Mouse (Mus musculus) hindbrain, embryonic 15.5 days (tissue): Measurements from ENCODE around the gene Rack1. TPM values are rescaled to one million over a fixed set of nuclear protein-coding genes. Genes with fewer than 3 reads are reported as not detected.
"Not testable (repeated sequence)": the region's sequence is repeated elsewhere in the genome, so short reads cannot be mapped to it uniquely, and the experiment has no call there.

Experiments
- ATAC-seq: fragments of 200-750 bp; cut with Nextera tagmentation; 2 replicates; pipeline ENCODE4 v1.8.0; 2017; ENCODE audit warnings: low read depth, moderate number of reproducible peaks, moderate TSS enrichment; ENCODE audit not compliant: low FRiP score
- H3K27ac ChIP-seq: fragments of 300-500 bp; sonication (generic); replicated peaks from 2 replicates; pipeline ENCODE4 v1.5.1; 2015; ENCODE audit warnings: mild to moderate bottlenecking, inconsistent platforms
- H3K27me3 ChIP-seq: fragments of 300-500 bp; sonication (generic); 2 replicates; pipeline ENCODE4 v1.6.1; 2015; ENCODE audit warnings: control low read depth, inconsistent platforms
- H3K36me3 ChIP-seq: fragments of 300-500 bp; sonication (generic); 2 replicates; pipeline ENCODE4 v1.6.1; 2015; ENCODE audit warnings: control low read depth, inconsistent platforms
- H3K4me1 ChIP-seq: fragments of 300-500 bp; sonication (generic); replicated peaks from 2 replicates; pipeline ENCODE4 v1.6.1; 2015; ENCODE audit warnings: control low read depth, inconsistent platforms
- H3K4me2 ChIP-seq: fragments of 300-500 bp; sonication (generic); 2 replicates; pipeline ENCODE4 v1.6.1; 2015; ENCODE audit warnings: moderate library complexity, mild to moderate bottlenecking, inconsistent platforms
- H3K4me3 ChIP-seq: fragments of 300-500 bp; sonication (generic); 2 replicates; pipeline ENCODE4 v1.5.1; 2015; ENCODE audit warnings: mild to moderate bottlenecking, inconsistent platforms
- H3K9ac ChIP-seq: fragments of 300-500 bp; sonication (generic); 2 replicates; pipeline ENCODE4 v1.6.1; 2015; ENCODE audit warnings: inconsistent platforms
- H3K9me3 ChIP-seq: fragments of 300-500 bp; sonication (generic); 2 replicates; pipeline ENCODE4 v1.6.1; 2016; ENCODE audit warnings: control low read depth, inconsistent platforms
- WGBS: fragments of 180-500 bp; shearing (Covaris S2); methylation state at CpG from one replicate; pipeline ENCODE4 v1.1.7; 2015; 5-methylcytosine and 5-hydroxymethylcytosine counted together
- polyA plus RNA-seq: library from polyadenylated mRNA; unstranded; fragments of >200 nt; fragmentation: Nextera tagmentation; extraction: Ambion mirVana; gene quantifications from 2 replicates; pipeline ENCODE4 v1.2.1, GENCODE M21; 2015

The Rack1 gene
- 361 and 362 TPM in 2 replicates for polyA plus RNA-seq

DNA sequence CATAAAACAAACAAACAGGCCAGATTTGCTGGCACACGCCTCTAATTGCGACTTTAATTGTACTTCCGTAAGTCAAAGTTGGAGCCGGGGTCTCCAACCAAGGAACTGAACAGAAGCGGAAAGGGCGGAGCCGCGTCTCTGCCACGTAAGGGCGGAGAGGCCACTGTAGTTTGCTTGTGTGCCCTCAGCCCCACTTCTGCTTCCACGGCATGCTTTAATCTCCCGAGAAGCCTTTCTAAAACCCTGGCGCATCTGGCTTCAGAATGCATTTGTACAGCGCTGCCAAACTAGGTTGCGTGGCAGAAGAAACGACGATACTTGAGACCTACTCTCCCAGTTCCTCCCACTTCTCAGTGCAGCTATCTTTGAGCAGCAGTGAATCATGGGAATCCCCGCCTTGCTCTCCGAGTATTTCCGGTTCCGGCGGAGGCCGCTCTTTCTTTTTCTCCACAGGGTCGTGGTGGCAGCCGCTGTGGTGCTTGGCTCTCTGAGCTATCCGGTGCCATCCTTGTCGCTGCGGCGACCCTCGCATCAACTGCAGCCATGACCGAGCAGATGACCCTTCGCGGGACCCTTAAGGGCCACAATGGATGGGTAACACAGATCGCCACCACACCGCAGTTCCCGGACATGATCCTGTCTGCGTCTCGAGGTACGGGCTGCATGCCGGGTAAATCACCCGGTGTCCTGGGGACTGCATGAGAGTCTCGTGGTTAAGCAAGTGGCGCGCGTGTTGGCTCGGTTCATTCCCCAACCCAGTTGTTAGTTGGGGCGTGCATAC is at the start of gene Rack1:
Gene Rack1 (plus strand): TSS at position 412 of the 781 bp plus-strand sequence.
- H3K9me3 ChIP-seq, result no peaks in the 10 kb centered on the region
- peaks cover 34% of the 10 kb centered on the region for H3K36me3 ChIP-seq
- peak within 1 kb of the TSS; percentile 59 for H3K4me3 ChIP-seq
- ATAC-seq, result peak; percentile 95
- H3K27me3 ChIP-seq, result no peaks in the 10 kb centered on the region
- H3K4me1 ChIP-seq, result peaks cover 39% of the 10 kb centered on the region
- H3K4me2 ChIP-seq, result peak within 1 kb of the TSS; percentile 86
- H3K9ac ChIP-seq, result peak within 1 kb of the TSS; percentile 74
- H3K27ac ChIP-seq, result peak within 1 kb of the TSS; percentile 98
- WGBS, result under 1% methylated on average over 47 of the region's 47 CpGs

DNA sequence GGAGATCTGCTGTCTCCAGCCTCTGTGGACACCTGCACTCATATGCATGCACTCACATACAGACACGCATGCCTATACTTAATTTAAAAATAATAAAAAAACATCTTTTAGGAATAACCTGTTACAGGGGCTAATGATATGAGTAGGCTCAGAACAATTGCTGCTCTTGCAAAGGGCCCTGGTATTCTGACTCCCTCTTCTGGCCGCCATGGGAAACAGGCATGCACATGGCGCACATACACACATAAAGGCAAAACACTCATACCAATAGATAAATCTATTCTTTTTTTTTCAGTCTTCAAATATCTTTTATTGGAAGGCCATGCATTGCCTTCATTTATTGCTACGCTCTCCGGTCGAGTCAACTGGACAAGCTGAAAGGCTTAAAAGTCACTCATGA is 49.7 kb upstream of the Rack1 start:
- ATAC-seq, result no peak
- no peaks in the 10 kb centered on the region for H3K36me3 ChIP-seq
- H3K27ac ChIP-seq, result no peak overlapping the region
- H3K9ac ChIP-seq, result no peak overlapping the region
- no peak overlapping the region for H3K4me3 ChIP-seq
- no peak overlapping the region for H3K4me2 ChIP-seq
- WGBS, result 98% methylated on average over 6 of the region's 6 CpGs
- no peaks in the 10 kb centered on the region for H3K4me1 ChIP-seq
- H3K27me3 ChIP-seq, result no peaks in the 10 kb centered on the region
- H3K9me3 ChIP-seq, result no peaks in the 10 kb centered on the region

DNA sequence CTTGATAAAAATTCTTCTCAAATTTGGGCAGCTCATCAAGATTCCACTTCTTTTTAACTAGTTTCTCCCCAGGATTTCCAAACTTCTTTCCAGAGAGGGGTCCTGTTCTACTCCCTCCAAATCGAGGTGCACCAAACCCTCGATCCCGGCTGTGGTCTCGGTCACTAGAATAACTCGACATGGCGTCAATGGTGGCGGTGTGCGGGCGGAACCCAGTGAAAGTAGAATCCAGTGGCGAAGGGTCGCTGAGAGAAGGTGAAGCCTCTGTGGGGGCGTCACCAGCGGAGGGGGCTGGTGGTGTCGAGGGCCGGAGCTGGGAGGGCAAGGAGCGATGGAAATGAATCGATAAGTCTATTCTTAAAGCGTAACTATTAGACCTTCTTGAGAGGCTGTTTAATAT is 46.6 kb upstream of the Rack1 start:
- H3K27ac ChIP-seq, ATAC-seq, H3K4me3 ChIP-seq, H3K9me3 ChIP-seq, H3K9ac ChIP-seq, H3K4me2 ChIP-seq, H3K27me3 ChIP-seq, H3K4me1 ChIP-seq, H3K36me3 ChIP-seq: not testable (repeated sequence)
- WGBS, result 94% methylated on average over 18 of the region's 18 CpGs

DNA sequence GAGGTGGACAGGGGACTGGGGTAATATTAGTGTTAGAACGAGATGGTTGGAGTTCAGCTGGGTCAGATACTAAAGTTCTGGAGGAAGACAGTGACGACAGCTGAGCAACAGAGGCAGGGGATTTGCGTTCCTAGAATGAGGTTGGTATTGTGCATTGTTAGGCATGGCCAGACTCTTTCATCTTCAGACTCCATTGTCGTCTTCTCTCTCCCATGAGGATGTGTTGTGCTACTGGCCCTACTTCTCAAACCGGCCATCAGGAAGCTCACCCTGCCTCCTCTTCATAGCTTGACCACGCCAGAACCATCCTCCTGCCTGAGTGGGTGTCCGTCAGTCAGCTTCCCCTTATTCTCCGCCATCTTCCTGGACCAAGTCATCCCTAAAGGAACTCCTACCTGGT is 41.1 kb upstream of the Rack1 start:
- no peaks in the 10 kb centered on the region for H3K27me3 ChIP-seq
- no peak overlapping the region for H3K4me3 ChIP-seq
- H3K9ac ChIP-seq, result no peak overlapping the region
- H3K36me3 ChIP-seq, result no peaks in the 10 kb centered on the region
- no peaks in the 10 kb centered on the region for H3K4me1 ChIP-seq
- no peak overlapping the region for H3K4me2 ChIP-seq
- no peaks in the 10 kb centered on the region for H3K9me3 ChIP-seq
- no peak for ATAC-seq
- no peak overlapping the region for H3K27ac ChIP-seq
- 89% methylated on average over 8 of the region's 8 CpGs for WGBS

DNA sequence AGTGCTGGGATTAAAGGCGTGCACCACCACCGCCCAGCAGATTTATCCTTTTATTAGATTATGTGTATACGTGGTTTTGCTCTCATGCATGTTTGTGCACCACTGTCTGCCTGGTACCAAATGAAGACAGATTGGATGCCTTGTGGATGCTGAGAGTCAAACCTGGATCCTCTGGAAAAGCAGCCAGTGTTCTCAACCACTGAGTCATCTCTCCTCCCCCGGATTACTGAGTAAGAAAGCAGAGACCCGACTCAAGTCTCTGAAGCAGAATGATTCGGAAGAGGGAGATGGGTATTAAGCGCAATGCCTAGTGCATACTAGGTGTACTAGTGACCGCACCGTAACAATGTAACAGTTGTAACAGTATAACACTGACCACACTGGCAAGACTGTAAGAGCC is 36.0 kb upstream of the Rack1 start:
- Histone ChIP-seq H3K4me1 (no peaks in the 10 kb centered on the region), H3K4me2 (no peak overlapping the region), H3K9me3 (no peaks in the 10 kb centered on the region), H3K9ac (no peak overlapping the region), H3K27me3 (no peaks in the 10 kb centered on the region), H3K36me3 (no peaks in the 10 kb centered on the region), H3K27ac (no peak overlapping the region), H3K4me3 (no peak overlapping the region)
- no peak for ATAC-seq
- WGBS, result 92% methylated on average over 9 of the region's 9 CpGs

DNA sequence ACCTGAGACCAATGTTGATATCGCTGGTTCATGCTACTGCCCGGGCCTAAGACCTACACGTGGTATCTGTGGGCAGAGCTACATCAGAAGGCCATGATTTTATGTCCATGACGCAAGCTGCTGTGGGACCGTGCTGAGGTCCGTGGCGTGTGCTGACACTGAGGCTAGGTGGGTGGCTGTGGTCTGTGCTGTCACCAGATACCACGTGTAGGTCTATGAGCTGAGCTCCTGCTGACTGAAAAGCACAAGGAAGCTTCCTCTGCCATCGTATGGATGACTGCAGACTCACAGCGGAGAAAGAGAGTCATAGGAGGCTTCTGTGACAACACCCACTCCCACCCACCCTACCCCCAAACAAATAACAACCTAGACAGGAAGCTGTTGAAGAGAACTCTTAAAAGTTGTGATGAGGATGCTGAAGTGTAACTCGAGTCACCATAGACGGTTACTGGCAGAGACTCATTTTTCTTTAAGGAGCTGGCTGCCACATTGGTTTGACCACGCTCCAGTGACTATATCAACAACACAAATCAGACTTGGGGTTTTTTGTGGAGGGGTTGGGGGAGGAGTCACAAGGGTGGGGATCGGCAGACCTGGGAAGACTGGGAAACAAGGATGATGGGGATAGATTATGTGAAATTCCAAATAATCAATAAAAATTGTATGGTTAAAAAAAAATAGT is 32.8 kb upstream of the Rack1 start:
- no peaks in the 10 kb centered on the region for H3K4me1 ChIP-seq
- H3K27me3 ChIP-seq, result no peaks in the 10 kb centered on the region
- H3K9me3 ChIP-seq, result no peaks in the 10 kb centered on the region
- no peak for ATAC-seq
- no peak overlapping the region for H3K9ac ChIP-seq
- H3K4me3 ChIP-seq, result no peak overlapping the region
- WGBS, result 87% methylated on average over 14 of the region's 14 CpGs
- no peaks in the 10 kb centered on the region for H3K36me3 ChIP-seq
- H3K27ac ChIP-seq, result no peak overlapping the region
- H3K4me2 ChIP-seq, result no peak overlapping the region

DNA sequence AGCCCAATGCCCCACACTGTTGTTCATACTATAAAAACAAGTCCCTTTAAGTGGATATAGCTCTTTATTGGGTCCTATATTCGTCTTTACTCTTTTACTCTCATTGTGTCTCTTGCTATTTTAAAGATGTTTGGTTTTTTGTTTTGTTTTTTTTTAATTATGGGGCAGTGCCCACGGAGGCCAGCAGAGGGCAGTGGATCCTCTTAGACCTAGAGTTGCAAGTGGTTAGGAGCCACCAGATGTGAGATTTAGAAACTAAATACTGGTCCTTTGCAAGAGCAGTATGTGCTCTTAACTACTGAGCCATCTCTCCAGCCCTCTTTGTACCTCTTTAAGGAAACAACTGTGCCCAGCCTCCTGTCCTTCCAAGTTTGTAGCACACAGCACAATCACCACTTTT is 28.4 kb upstream of the Rack1 start:
- H3K27me3 ChIP-seq, result no peaks in the 10 kb centered on the region
- ATAC-seq, result no peak

DNA sequence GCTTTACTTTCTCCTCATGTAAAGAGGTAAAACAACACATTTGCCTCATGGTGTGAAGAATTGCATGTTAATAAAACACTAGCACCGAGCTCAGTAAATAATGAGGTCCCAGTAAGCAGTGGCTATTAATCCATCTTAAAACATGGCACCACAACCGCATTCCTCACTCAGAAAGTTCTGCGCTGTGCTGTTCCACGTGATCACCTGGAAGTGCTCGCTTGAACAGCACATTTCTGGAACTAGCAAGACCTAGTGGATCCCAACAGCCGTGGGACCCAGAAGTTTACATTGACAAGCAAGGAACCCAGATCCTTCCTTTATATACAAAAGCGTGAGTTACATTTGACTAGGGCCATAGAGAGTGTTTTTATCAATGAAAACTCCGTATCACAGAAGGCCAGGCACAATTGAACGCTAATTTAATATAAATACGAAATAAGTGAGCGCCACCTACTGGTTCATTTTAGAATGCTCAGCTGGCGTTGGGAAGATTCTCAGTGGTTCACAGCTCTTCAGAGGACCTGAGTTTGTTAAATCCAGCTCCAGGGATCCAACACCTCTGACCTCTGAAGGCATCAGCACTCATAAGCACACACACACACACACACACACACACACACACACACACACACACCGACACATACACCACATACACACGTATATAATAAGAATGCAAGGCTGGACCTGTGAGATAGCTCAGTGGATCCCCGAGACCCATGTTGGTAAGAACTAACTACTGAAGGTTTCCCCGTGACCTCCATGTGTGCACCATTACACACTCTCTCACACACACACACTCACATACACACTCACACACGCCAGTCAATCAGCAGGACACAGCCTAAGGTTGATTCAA is 25.5 kb upstream of the Rack1 start:
- Histone ChIP-seq H3K4me3 (no peak overlapping the region), H3K4me1 (peaks cover 11% of the 10 kb centered on the region), H3K9ac (no peak overlapping the region), H3K27me3 (no peaks in the 10 kb centered on the region), H3K27ac (no peak overlapping the region), H3K36me3 (no peaks in the 10 kb centered on the region), H3K9me3 (no peaks in the 10 kb centered on the region), H3K4me2 (peak overlapping the region; percentile 44)
- WGBS, result 33% methylated on average over 17 of the region's 17 CpGs
- peak; percentile 42; the same call in 1 of the 2 replicates for ATAC-seq

More for the DNA sequence above, 28.4 kb upstream of the Rack1 start:
- H3K9me3 ChIP-seq, result no peaks in the 10 kb centered on the region
- no peak overlapping the region for H3K4me2 ChIP-seq
- no peak overlapping the region for H3K4me3 ChIP-seq
- no peaks in the 10 kb centered on the region for H3K36me3 ChIP-seq
- no peak overlapping the region for H3K27ac ChIP-seq
- peaks cover 11% of the 10 kb centered on the region for H3K4me1 ChIP-seq
- 13% methylated on average over 2 of the region's 2 CpGs for WGBS
- H3K9ac ChIP-seq, result no peak overlapping the region

DNA sequence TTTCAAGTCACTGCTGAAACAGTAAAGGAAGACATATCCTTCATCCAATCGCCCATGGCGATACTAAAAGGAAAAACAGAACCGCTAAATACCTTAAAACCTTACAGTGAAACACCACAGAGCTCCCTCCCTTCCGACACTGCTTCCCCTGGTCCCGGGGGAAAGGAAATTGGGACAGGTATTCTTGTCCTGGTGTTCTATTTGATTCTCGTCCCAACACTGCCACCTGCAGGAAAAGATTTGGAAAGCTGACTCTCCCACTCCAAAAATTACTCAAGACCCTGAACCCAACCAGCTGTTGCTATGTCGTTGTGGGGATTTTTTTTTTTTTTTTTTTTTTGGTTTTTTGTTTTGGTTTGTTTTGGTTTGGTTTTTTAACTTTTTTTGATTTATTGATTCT is 24.6 kb upstream of the Rack1 start:
- H3K27me3 ChIP-seq, result no peaks in the 10 kb centered on the region
- H3K4me1 ChIP-seq, result peaks cover 11% of the 10 kb centered on the region
- H3K27ac ChIP-seq, result no peak overlapping the region
- peak overlapping the region; percentile 17; the same call in 1 of the 2 replicates for H3K4me3 ChIP-seq
- 2% methylated on average over 7 of the region's 7 CpGs for WGBS
- H3K9me3 ChIP-seq, result no peaks in the 10 kb centered on the region
- peak overlapping the region; percentile 42 for H3K4me2 ChIP-seq
- H3K9ac ChIP-seq, result no peak overlapping the region
- ATAC-seq, result no peak
- H3K36me3 ChIP-seq, result no peaks in the 10 kb centered on the region

DNA sequence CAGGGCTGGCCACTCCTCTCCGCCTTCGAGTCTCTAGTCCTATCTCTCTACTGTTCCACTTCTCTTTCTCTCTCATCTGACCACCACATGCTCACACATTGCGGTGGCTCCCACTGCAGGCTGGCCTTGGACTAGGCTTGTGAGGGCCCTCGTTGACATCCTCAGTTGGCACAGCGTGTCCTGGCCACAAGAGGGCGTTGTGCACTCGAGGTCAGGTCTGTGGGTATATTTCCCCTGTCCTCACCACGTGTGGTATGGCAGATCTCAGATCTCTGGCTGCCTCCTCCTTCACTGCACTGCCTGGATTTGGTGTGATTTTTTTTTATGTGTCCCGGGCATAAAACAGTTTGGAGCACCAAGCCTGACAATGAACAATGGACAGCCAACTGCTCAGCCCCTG is 23.5 kb upstream of the Rack1 start:
- Histone ChIP-seq H3K4me3 (no peak overlapping the region), H3K4me2 (no peak overlapping the region), H3K9ac (no peak overlapping the region), H3K9me3 (no peaks in the 10 kb centered on the region), H3K4me1 (peaks cover 11% of the 10 kb centered on the region), H3K27me3 (no peaks in the 10 kb centered on the region), H3K27ac (no peak overlapping the region), H3K36me3 (no peaks in the 10 kb centered on the region)
- 45% methylated on average over 9 of the region's 9 CpGs for WGBS
- ATAC-seq, result 0 out of 2 replicates have a peak, but pooled peaks have one; percentile 19

DNA sequence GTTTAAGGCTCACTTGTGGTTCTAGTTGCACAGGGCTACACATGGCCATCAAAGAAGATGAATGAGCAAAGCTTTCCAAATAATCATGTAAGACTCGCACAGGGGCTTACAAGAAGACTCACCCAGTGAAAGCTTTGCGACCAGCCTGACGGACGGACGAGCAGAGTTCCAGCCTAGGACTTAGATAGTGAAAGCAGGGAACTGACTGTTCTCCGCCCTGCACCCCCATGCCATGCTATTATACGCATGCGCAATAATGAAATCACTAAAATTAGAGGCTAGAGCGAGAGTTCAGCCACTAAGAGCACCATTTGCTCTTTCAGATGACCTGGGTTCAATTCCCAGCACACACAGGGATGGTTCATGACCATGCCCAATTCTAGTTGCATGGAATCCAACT is 22.8 kb upstream of the Rack1 start:
- Histone ChIP-seq H3K9me3 (no peaks in the 10 kb centered on the region), H3K27ac (no peak overlapping the region), H3K4me3 (no peak overlapping the region), H3K36me3 (no peaks in the 10 kb centered on the region), H3K27me3 (no peaks in the 10 kb centered on the region), H3K9ac (no peak overlapping the region), H3K4me2 (no peak overlapping the region), H3K4me1 (peaks cover 11% of the 10 kb centered on the region)
- ATAC-seq, result no peak
- 95% methylated on average over 9 of the region's 9 CpGs for WGBS

DNA sequence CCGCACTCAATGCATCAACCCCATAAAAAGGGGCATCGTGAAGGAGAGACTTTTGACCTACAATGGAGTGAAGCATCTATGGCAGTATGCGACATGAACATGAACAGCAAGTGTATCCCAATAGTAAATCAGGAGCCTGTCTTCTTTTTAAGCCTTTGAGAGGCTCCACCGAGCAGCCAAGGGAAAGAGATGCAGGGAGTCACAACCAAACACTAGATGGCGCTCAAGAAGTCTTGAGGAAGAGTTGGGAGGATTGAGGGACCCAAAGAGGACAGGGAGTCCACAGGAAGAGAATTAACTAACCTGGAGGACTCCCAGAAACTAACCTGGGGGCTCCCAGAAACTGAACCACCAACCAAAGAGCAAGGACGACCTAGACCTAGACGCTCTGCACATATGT is 20.7 kb upstream of the Rack1 start:
- no peak overlapping the region for H3K27ac ChIP-seq
- peaks cover 8% of the 10 kb centered on the region for H3K4me1 ChIP-seq
- no peaks in the 10 kb centered on the region for H3K9me3 ChIP-seq
- H3K9ac ChIP-seq, result no peak overlapping the region
- ATAC-seq, result no peak
- 38% methylated on average over 7 of the region's 7 CpGs for WGBS
- no peaks in the 10 kb centered on the region for H3K36me3 ChIP-seq
- H3K4me2 ChIP-seq, result no peak overlapping the region
- no peak overlapping the region for H3K4me3 ChIP-seq
- H3K27me3 ChIP-seq, result no peaks in the 10 kb centered on the region
